Comparison of ENCODE assay signal across 14 mouse cellular contexts in genomic region chr12:28912351-28912936, GRCm38 (mm10).
DNase-seq lines count a peak whose midpoint lies in the region; ATAC-seq lines count a peak whose summit lies in the region.
"Had no signal": no experiment of that assay in that cellular context is flagged by ENCODE, and none has a peak within 500 bp of the region (broad histone marks: within the 10 kb centered on the region; RNA-seq: fewer than 3 reads in every experiment).

No protein-coding gene starts in this region.

- no peak overlapping the region for H3K27ac ChIP-seq in forebrain, embryonic 12.5 days
- H3K27ac ChIP-seq in forebrain, embryonic 15.5 days (replicated peaks), result no peak overlapping the region; the same call in 1 of the 2 replicates
- peak overlapping the region; percentile 55 for H3K27ac ChIP-seq in hindbrain, embryonic 14.5 days
- peak overlapping the region; percentile 17; the same call in 1 of the 2 replicates for H3K27ac ChIP-seq in midbrain, embryonic 10.5 days (replicated peaks)
- H3K27ac ChIP-seq: embryonic facial prominence, embryonic 13.5 days; liver, embryonic 12.5 days had no signal

- H3K4me2 ChIP-seq in forebrain, embryonic 12.5 days, result no peak overlapping the region
- no peak overlapping the region for H3K4me2 ChIP-seq in forebrain, embryonic 15.5 days (replicated peaks)
- H3K4me2 ChIP-seq in hindbrain, embryonic 14.5 days (replicated peaks), result no peak overlapping the region
- H3K4me2 ChIP-seq: embryonic facial prominence, embryonic 13.5 days; heart, embryonic 11.5 days; liver, embryonic 12.5 days had no signal

- 78% methylated on average over 18 of the region's 18 CpGs for WGBS in forebrain, embryonic 12.5 days
- WGBS in forebrain, embryonic 15.5 days, result 80% methylated on average over 18 of the region's 18 CpGs
- WGBS in hindbrain, embryonic 14.5 days, result 59% methylated on average over 18 of the region's 18 CpGs
- 86% methylated on average over 18 of the region's 18 CpGs for WGBS in midbrain, embryonic 10.5 days

- H3K36me3 ChIP-seq in forebrain, embryonic 12.5 days (replicated peaks), result no peaks in the 10 kb centered on the region
- no peaks in the 10 kb centered on the region for H3K36me3 ChIP-seq in forebrain, embryonic 15.5 days
- no peaks in the 10 kb centered on the region for H3K36me3 ChIP-seq in hindbrain, embryonic 14.5 days (replicated peaks; ENCODE audit: control insufficient read depth, insufficient read depth)
- no peaks in the 10 kb centered on the region for H3K36me3 ChIP-seq in midbrain, embryonic 10.5 days
- H3K36me3 ChIP-seq: embryonic facial prominence, embryonic 13.5 days; liver, embryonic 12.5 days had no signal

- no peak overlapping the region for H3K4me3 ChIP-seq in forebrain, embryonic 12.5 days (replicated peaks)
- no peak overlapping the region for H3K4me3 ChIP-seq in forebrain, embryonic 15.5 days
- H3K4me3 ChIP-seq in hindbrain, embryonic 14.5 days (replicated peaks; ENCODE audit: low read length), result no peak overlapping the region
- H3K4me3 ChIP-seq in midbrain, embryonic 10.5 days, result no peak overlapping the region
- H3K4me3 ChIP-seq: embryonic facial prominence, embryonic 13.5 days; liver, embryonic 12.5 days had no signal

- H3K4me1 ChIP-seq in forebrain, embryonic 12.5 days, result peaks cover 14% of the 10 kb centered on the region
- peaks cover 16% of the 10 kb centered on the region for H3K4me1 ChIP-seq in forebrain, embryonic 15.5 days
- peaks cover 25% of the 10 kb centered on the region for H3K4me1 ChIP-seq in hindbrain, embryonic 14.5 days (replicated peaks; ENCODE audit: control insufficient read depth, insufficient read depth, low read length)
- H3K4me1 ChIP-seq in midbrain, embryonic 10.5 days, result peaks cover 25% of the 10 kb centered on the region

- H3K9me3 ChIP-seq in forebrain, embryonic 12.5 days, result no peaks in the 10 kb centered on the region
- H3K9me3 ChIP-seq in forebrain, embryonic 15.5 days, result no peaks in the 10 kb centered on the region
- no peaks in the 10 kb centered on the region for H3K9me3 ChIP-seq in hindbrain, embryonic 14.5 days (ENCODE audit: control insufficient read depth, low read length)
- no peaks in the 10 kb centered on the region for H3K9me3 ChIP-seq in midbrain, embryonic 10.5 days (replicated peaks)
- H3K9me3 ChIP-seq: embryonic facial prominence, embryonic 13.5 days; liver, embryonic 12.5 days had no signal

- 0 out of 2 replicates have a peak, but pooled peaks have one; percentile 24 for ATAC-seq in forebrain, embryonic 12.5 days (ENCODE audit: low FRiP score)
- no peak for ATAC-seq in forebrain, embryonic 15.5 days (replicated peaks)
- ATAC-seq in hindbrain, embryonic 14.5 days (ENCODE audit: low FRiP score), result no peak
- no peak for ATAC-seq in activated CD4-positive, CD25-positive, alpha-beta regulatory T cell, adult 4 months
- ATAC-seq: liver, embryonic 12.5 days had no signal

- no peaks in the 10 kb centered on the region for H3K27me3 ChIP-seq in forebrain, embryonic 12.5 days
- H3K27me3 ChIP-seq in forebrain, embryonic 15.5 days, result no peaks in the 10 kb centered on the region
- H3K27me3 ChIP-seq in hindbrain, embryonic 14.5 days (ENCODE audit: control insufficient read depth, insufficient read depth, low read length), result no peaks in the 10 kb centered on the region
- H3K27me3 ChIP-seq in midbrain, embryonic 10.5 days (ENCODE audit: low read depth, poor library complexity, severe bottlenecking), result no peaks in the 10 kb centered on the region
- H3K27me3 ChIP-seq: embryonic facial prominence, embryonic 13.5 days; liver, embryonic 12.5 days had no signal

- H3K9ac ChIP-seq in forebrain, embryonic 12.5 days, result no peak overlapping the region
- no peak overlapping the region for H3K9ac ChIP-seq in forebrain, embryonic 15.5 days (replicated peaks)
- no peak overlapping the region for H3K9ac ChIP-seq in hindbrain, embryonic 14.5 days
- H3K9ac ChIP-seq: embryonic facial prominence, embryonic 13.5 days; liver, embryonic 12.5 days had no signal

- peak; percentile 6 for DNase-seq in R1 (ENCODE audit: low read depth, low spot score)
- no peak for DNase-seq in hindbrain, embryonic 14.5 days (ENCODE audit: low spot score)
- peak; percentile 11 for DNase-seq in midbrain, embryonic 10.5 days (ENCODE audit: low spot score)
- no peak for DNase-seq in spleen, adult 18-20 months
- no peak for DNase-seq in c-Kit-positive CD71-positive TER-119-positive erythroid progenitor cells, embryonic 14.5 days (ENCODE audit: low spot score)
- DNase-seq: cerebellum, adult 2 months; lung, postnatal 36 days; thymus, postnatal 14 days had no signal

Comparison
In these comparisons a context has a peak if more than half of its experiments do, and no peak if none do; other contexts are left out.
1. H3K27ac ChIP-seq: peak in hindbrain, embryonic 14.5 days (single experiment) and midbrain, embryonic 10.5 days (single experiment); none in forebrain, embryonic 12.5 days (single experiment) and forebrain, embryonic 15.5 days (single experiment).
2. DNase-seq: peak in R1 (single experiment) and midbrain, embryonic 10.5 days (single experiment); none in hindbrain, embryonic 14.5 days (single experiment), spleen, adult 18-20 months (0 of 2) and c-Kit-positive CD71-positive TER-119-positive erythroid progenitor cells, embryonic 14.5 days (single experiment).